Mouse (Mus musculus) heart, embryonic 12.5 days (tissue): ENCODE measurements at regions not wholly inside any gene's neighbourhood (a gene's known extent, or its start where the extent isn't known, plus 50 kb on each side); places are given as distances from the start of the nearest gene placed in this dataset.

ENCODE experiments used
- ATAC-seq: fragments of 200-750 bp; cut with Nextera tagmentation; 2 replicates; pipeline ENCODE4 v1.8.0; 2017; ENCODE audit warnings: moderate TSS enrichment, moderate library complexity; ENCODE audit not compliant: insufficient number of reproducible peaks, low FRiP score
- H3K27ac ChIP-seq: fragments of 300-500 bp; sonication (generic); 2 replicates; pipeline ENCODE4 v1.5.1; 2016; ENCODE audit warnings: mild to moderate bottlenecking, moderate library complexity; ENCODE audit not compliant: poor library complexity, severe bottlenecking
- H3K27me3 ChIP-seq: fragments of 300-500 bp; sonication (generic); replicated peaks from 2 replicates; pipeline ENCODE4 v1.6.1; 2016; ENCODE audit warnings: mild to moderate bottlenecking, moderate library complexity
- H3K36me3 ChIP-seq: fragments of 300-500 bp; sonication (generic); 2 replicates; pipeline ENCODE4 v1.6.1; 2016; ENCODE audit warnings: mild to moderate bottlenecking, moderate library complexity
- H3K4me1 ChIP-seq: fragments of 300-500 bp; sonication (generic); replicated peaks from 2 replicates; pipeline ENCODE4 v1.6.1; 2016; ENCODE audit warnings: mild to moderate bottlenecking
- H3K4me2 ChIP-seq: fragments of 300-500 bp; sonication (generic); 2 replicates; pipeline ENCODE4 v1.6.1; 2016; ENCODE audit warnings: mild to moderate bottlenecking, moderate library complexity
- H3K4me3 ChIP-seq: fragments of 300-500 bp; sonication (generic); 2 replicates; pipeline ENCODE4 v1.5.1; 2016; ENCODE audit warnings: mild to moderate bottlenecking
- H3K9ac ChIP-seq: fragments of 300-500 bp; sonication (generic); 2 replicates; pipeline ENCODE4 v1.6.1; 2016; ENCODE audit warnings: mild to moderate bottlenecking, moderate library complexity
- H3K9me3 ChIP-seq: fragments of 300-500 bp; sonication (generic); replicated peaks from 2 replicates; pipeline ENCODE4 v1.6.1; 2016; ENCODE audit warnings: mild to moderate bottlenecking, moderate library complexity
- WGBS: fragments of 180-500 bp; shearing (Covaris S2); methylation state at CpG from one replicate; pipeline ENCODE4 v1.1.7; 2016; 5-methylcytosine and 5-hydroxymethylcytosine counted together

- whole genome bisulfite sequencing: 71% methylated on average over 6 of the region's 6 CpGs
- Histone ChIP-seq H3K9me3 (0 out of 2 replicates have a peak, but pooled peaks cover 7% of the 10 kb centered on the region), H3K4me2 (no peak overlapping the region), H3K4me3 (no peak overlapping the region), H3K4me1 (peaks cover 3% of the 10 kb centered on the region; the same call in 1 of the 2 replicates), H3K36me3 (no peaks in the 10 kb centered on the region), H3K27me3 (no peaks in the 10 kb centered on the region), H3K27ac (no peak overlapping the region), H3K9ac (no peak overlapping the region)
- no peak for ATAC-seq
Measured at GRCm38 (mm10) chr17:45341573-45341972, 92.0 kb downstream of the Cdc5l start.

DNA sequence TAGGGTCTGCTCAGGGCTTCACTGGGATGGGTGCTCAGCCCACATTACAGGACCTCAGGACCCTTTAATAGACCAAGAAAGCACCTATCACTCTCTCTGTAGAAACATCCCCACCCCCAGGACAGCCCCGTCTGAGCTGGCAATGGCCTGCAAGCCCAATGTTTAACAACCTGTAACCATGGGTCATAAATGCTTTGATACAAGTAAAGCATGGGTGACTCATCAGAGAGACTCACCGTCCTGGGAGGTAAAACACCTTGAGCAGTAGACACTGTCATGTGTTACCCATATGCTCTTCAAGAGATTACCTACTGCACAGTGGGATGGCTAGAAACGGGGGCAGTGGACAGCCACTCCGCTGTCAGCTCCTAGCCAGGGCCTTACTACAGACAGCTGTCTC lies 92.7 kb downstream of the Cdc5l start:
- WGBS: 82% methylated on average over 4 of the region's 4 CpGs
- no peaks in the 10 kb centered on the region for H3K27me3 ChIP-seq
- ATAC-seq: no peak

DNA sequence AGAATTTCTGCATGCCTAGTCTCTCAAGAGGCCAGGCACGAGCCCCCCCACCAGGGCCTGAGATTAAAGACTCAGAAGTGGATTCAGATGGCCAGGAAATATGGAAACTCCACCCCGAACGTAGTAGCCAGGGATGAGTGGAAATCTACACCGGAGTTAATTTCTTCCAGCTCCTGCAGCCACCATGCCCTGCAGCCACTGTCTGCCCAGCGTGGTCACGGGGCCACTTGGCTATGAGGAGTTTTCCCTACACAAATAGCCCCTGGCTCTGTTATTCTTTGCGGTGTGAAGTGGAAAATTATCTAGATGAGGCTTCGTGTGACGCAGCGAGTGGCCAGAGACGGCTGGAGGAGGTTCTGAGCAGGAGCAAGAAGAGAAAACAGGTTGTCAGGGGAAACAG lies 94.3 kb downstream of the Cdc5l start:
- H3K36me3 ChIP-seq: no peaks in the 10 kb centered on the region
- H3K9ac ChIP-seq: no peak overlapping the region
- H3K4me2 ChIP-seq: no peak overlapping the region
- no peak overlapping the region for H3K27ac ChIP-seq
- H3K4me1 ChIP-seq: peaks cover 3% of the 10 kb centered on the region; the same call in 1 of the 2 replicates
- 0 out of 2 replicates have a peak, but pooled peaks cover 7% of the 10 kb centered on the region for H3K9me3 ChIP-seq
- WGBS: 48% methylated on average over 11 of the region's 11 CpGs
- no peak for ATAC-seq
- H3K27me3 ChIP-seq: no peaks in the 10 kb centered on the region
- H3K4me3 ChIP-seq: no peak overlapping the region

More for the DNA sequence above, 92.7 kb downstream of the Cdc5l start:
- Histone ChIP-seq H3K4me3 (no peak overlapping the region), H3K27ac (no peak overlapping the region), H3K36me3 (no peaks in the 10 kb centered on the region), H3K4me2 (no peak overlapping the region), H3K9me3 (0 out of 2 replicates have a peak, but pooled peaks cover 7% of the 10 kb centered on the region), H3K4me1 (peaks cover 3% of the 10 kb centered on the region; the same call in 1 of the 2 replicates), H3K9ac (no peak overlapping the region)

- H3K27me3 ChIP-seq: no peaks in the 10 kb centered on the region
- H3K4me3 ChIP-seq: no peak overlapping the region
- peaks cover 3% of the 10 kb centered on the region; the same call in 1 of the 2 replicates for H3K4me1 ChIP-seq
- no peaks in the 10 kb centered on the region for H3K36me3 ChIP-seq
- no peaks in the 10 kb centered on the region for H3K9me3 ChIP-seq
- H3K27ac ChIP-seq: no peak overlapping the region
- 70% methylated on average over 4 of the region's 4 CpGs for WGBS
- ATAC-seq: no peak
- no peak overlapping the region for H3K9ac ChIP-seq
- no peak overlapping the region for H3K4me2 ChIP-seq
Measured at GRCm38 (mm10) chr17:45338086-45338485, 95.5 kb downstream of the Cdc5l start.

- WGBS: 87% methylated on average over 9 of the region's 9 CpGs
- no peak for ATAC-seq
- Histone ChIP-seq H3K4me2 (no peak overlapping the region), H3K27me3 (no peaks in the 10 kb centered on the region), H3K9me3 (no peaks in the 10 kb centered on the region), H3K9ac (no peak overlapping the region), H3K4me1 (peaks cover 3% of the 10 kb centered on the region; the same call in 1 of the 2 replicates), H3K27ac (no peak overlapping the region), H3K4me3 (no peak overlapping the region), H3K36me3 (no peaks in the 10 kb centered on the region)
Measured at GRCm38 (mm10) chr17:45335586-45336151, 97.9 kb downstream of the Cdc5l start.

GRCm38 (mm10) chr17:45334732-45335381 lies 98.7 kb downstream of the Cdc5l start:
- no peaks in the 10 kb centered on the region for H3K36me3 ChIP-seq
- 61% methylated on average over 13 of the region's 13 CpGs for WGBS
- H3K27ac ChIP-seq: no peak overlapping the region
- H3K4me3 ChIP-seq: no peak overlapping the region
- H3K9ac ChIP-seq: no peak overlapping the region
- no peaks in the 10 kb centered on the region for H3K27me3 ChIP-seq
- H3K4me2 ChIP-seq: no peak overlapping the region
- H3K9me3 ChIP-seq: no peaks in the 10 kb centered on the region
- no peak for ATAC-seq
- peaks cover 3% of the 10 kb centered on the region; the same call in 1 of the 2 replicates for H3K4me1 ChIP-seq

GRCm38 (mm10) chr17:45332321-45332720 lies 101.2 kb downstream of the Cdc5l start:
- Histone ChIP-seq H3K36me3 (no peaks in the 10 kb centered on the region), H3K27ac (no peak overlapping the region), H3K27me3 (no peaks in the 10 kb centered on the region), H3K4me3 (no peak overlapping the region), H3K4me1 (no peaks in the 10 kb centered on the region), H3K9ac (no peak overlapping the region), H3K9me3 (no peaks in the 10 kb centered on the region), H3K4me2 (no peak overlapping the region)
- ATAC-seq: no peak
- WGBS: 72% methylated on average over 12 of the region's 12 CpGs

GRCm38 (mm10) chr17:45329241-45329640 lies 104.3 kb downstream of the Cdc5l start:
- no peaks in the 10 kb centered on the region for H3K36me3 ChIP-seq
- no peak overlapping the region for H3K4me3 ChIP-seq
- H3K27ac ChIP-seq: no peak overlapping the region
- no peak overlapping the region for H3K9ac ChIP-seq
- H3K4me2 ChIP-seq: no peak overlapping the region
- no peaks in the 10 kb centered on the region for H3K9me3 ChIP-seq
- WGBS: 73% methylated on average over 9 of the region's 9 CpGs
- H3K4me1 ChIP-seq: no peaks in the 10 kb centered on the region
- no peaks in the 10 kb centered on the region for H3K27me3 ChIP-seq
- no peak for ATAC-seq

DNA sequence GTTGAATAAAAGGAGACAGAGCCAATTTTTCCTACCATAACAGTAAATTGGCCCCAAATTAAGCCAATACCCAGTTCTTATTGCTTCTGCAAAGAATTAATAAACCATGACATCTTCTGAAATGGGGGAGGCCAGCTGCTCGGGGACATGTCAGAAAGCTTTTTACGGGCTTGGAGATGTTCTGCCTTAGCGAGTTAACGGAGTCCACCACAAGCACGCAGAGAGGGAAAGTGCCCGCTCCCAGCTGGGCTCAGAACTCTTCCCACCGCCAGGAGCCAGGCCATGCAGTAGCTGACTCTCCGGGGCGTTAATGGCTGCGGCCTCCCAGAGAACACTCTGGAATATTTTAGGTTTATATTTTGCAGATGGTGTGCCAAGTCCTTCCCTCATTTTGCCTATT lies 106.8 kb downstream of the Cdc5l start:
- H3K9ac ChIP-seq: no peak overlapping the region
- H3K4me2 ChIP-seq: no peak overlapping the region
- H3K4me1 ChIP-seq: no peaks in the 10 kb centered on the region
- no peak overlapping the region for H3K27ac ChIP-seq
- no peak for ATAC-seq
- no peaks in the 10 kb centered on the region for H3K9me3 ChIP-seq
- H3K27me3 ChIP-seq: no peaks in the 10 kb centered on the region
- 86% methylated on average over 10 of the region's 10 CpGs for WGBS
- no peak overlapping the region for H3K4me3 ChIP-seq
- H3K36me3 ChIP-seq: no peaks in the 10 kb centered on the region

GRCm38 (mm10) chr17:45326173-45326572 lies 107.4 kb downstream of the Cdc5l start:
- no peak overlapping the region for H3K4me2 ChIP-seq
- no peak overlapping the region for H3K9ac ChIP-seq
- 61% methylated on average over 7 of the region's 7 CpGs for WGBS
- no peaks in the 10 kb centered on the region for H3K36me3 ChIP-seq
- no peaks in the 10 kb centered on the region for H3K27me3 ChIP-seq
- H3K9me3 ChIP-seq: no peaks in the 10 kb centered on the region
- H3K4me3 ChIP-seq: no peak overlapping the region
- H3K4me1 ChIP-seq: no peaks in the 10 kb centered on the region
- ATAC-seq: no peak
- no peak overlapping the region for H3K27ac ChIP-seq

DNA sequence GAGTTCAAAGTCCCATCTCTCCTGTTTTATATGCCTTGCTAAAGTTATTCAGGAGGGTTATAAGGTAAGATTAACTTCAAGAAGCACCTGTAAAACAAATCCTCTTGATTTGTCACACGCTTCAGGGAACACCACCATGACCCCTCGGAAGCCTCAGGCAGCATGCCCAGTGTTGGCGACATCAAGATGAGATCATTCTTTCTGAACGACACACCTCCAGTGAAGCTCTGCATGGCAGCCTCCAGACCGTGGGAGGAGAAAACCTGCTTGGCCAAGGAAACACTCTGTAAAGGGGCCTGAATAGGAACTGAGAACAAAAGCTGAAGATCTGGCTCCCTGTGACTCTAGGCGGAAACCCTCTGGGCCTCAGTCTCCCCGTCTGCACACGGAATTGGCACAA lies 110.7 kb downstream of the Cdc5l start:
- Histone ChIP-seq H3K4me1 (no peaks in the 10 kb centered on the region), H3K27me3 (no peaks in the 10 kb centered on the region), H3K27ac (no peak overlapping the region), H3K9ac (no peak overlapping the region), H3K9me3 (no peaks in the 10 kb centered on the region), H3K4me3 (no peak overlapping the region), H3K36me3 (no peaks in the 10 kb centered on the region), H3K4me2 (no peak overlapping the region)
- WGBS: 63% methylated on average over 8 of the region's 8 CpGs
- ATAC-seq: no peak
